Mouse (Mus musculus): ENCODE results near the gene Ell2.

DNA sequence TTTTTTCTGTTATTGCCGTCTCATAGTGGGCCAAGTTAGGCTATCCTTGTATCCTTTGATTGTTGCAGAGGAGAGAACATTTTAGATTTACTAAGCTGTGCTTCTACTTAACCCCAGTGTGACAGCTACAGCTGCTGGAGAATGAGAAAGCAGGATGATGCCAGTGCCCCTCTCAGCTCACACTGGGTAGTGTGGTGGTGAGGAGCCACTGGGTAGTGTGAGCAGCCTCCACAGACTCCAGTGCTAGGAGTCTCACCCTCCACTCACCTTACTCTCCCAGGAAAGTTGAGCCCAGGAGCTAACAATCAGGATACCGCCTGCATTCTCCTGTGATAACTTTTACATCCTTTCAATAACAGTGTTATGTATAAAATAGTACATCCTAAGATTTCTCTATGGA is 60.4 kb downstream of the Ell2 start:
- TF ChIP-seq CTCF (IDR thresholded peaks at IDR 0.05; ENCODE audit: insufficient read depth, low read length) (no peak), POLR2A (IDR thresholded peaks at IDR 0.05; ENCODE audit: borderline replicate concordance, extremely low read depth, low read depth, low read length) (no peak)

Data from lung, adult 2 months (tissue).